Mouse (Mus musculus) neural tube, embryonic 14.5 days (tissue): ENCODE results near the gene Slc25a1. TPM values are rescaled to one million over a fixed set of nuclear protein-coding genes. Genes with fewer than 3 reads are reported as not detected.

Source experiments
- ATAC-seq: fragments of 200-750 bp; cut with Nextera tagmentation; 2 replicates; pipeline ENCODE4 v1.8.0; 2017; ENCODE audit warnings: low read depth, mild to moderate bottlenecking, moderate TSS enrichment, moderate library complexity
- H3K27ac ChIP-seq: fragments of 300-500 bp; sonication (generic); 2 replicates; pipeline ENCODE4 v1.5.1; 2014; ENCODE audit warnings: low read depth, mild to moderate bottlenecking, control low read depth, low read length, moderate library complexity, mixed read lengths
- H3K27me3 ChIP-seq: fragments of 300-500 bp; sonication (generic); 2 replicates; pipeline ENCODE4 v1.6.1; 2014; ENCODE audit warnings: low read length; ENCODE audit not compliant: control insufficient read depth, insufficient read depth
- H3K36me3 ChIP-seq: fragments of 300-500 bp; sonication (generic); 2 replicates; pipeline ENCODE4 v1.6.1; 2014; ENCODE audit warnings: low read length, mixed read lengths; ENCODE audit not compliant: control insufficient read depth, insufficient read depth
- H3K4me1 ChIP-seq: fragments of 300-500 bp; sonication (generic); 2 replicates; pipeline ENCODE4 v1.6.1; 2014; ENCODE audit warnings: low read length; ENCODE audit not compliant: control insufficient read depth, insufficient read depth
- H3K4me2 ChIP-seq: fragments of 300-500 bp; sonication (generic); 2 replicates; pipeline ENCODE4 v1.6.1; 2014; ENCODE audit warnings: mild to moderate bottlenecking, low read depth, low read length, control low read depth
- H3K4me3 ChIP-seq: fragments of 300-500 bp; sonication (generic); 2 replicates; pipeline ENCODE4 v1.5.1; 2014; ENCODE audit warnings: low read depth, low read length, control low read depth, mixed read lengths
- H3K9ac ChIP-seq: fragments of 300-500 bp; sonication (generic); replicated peaks from 2 replicates; pipeline ENCODE4 v1.6.1; 2014; ENCODE audit warnings: low read depth, mild to moderate bottlenecking, control low read depth, low read length, mixed read lengths
- H3K9me3 ChIP-seq: fragments of 300-500 bp; sonication (generic); 2 replicates; pipeline ENCODE4 v1.6.1; 2016; ENCODE audit warnings: low read length; ENCODE audit not compliant: control insufficient read depth
- WGBS: fragments of 180-500 bp; shearing (Covaris S2); extraction: QIAGEN DNeasy Blood & Tissue Kit; methylation state at CpG from one replicate; pipeline ENCODE4 v1.1.7; 2014; 5-methylcytosine and 5-hydroxymethylcytosine counted together
- polyA plus RNA-seq: library from polyadenylated mRNA; unstranded; fragments of >200 nt; fragmentation: Nextera tagmentation; extraction: Ambion mirVana; gene quantifications from 2 replicates; pipeline ENCODE4 v1.2.1, GENCODE M21; 2014

The Slc25a1 gene
- polyA plus RNA-seq, 1 experiment from 2014 or later: 199 TPM

DNA sequence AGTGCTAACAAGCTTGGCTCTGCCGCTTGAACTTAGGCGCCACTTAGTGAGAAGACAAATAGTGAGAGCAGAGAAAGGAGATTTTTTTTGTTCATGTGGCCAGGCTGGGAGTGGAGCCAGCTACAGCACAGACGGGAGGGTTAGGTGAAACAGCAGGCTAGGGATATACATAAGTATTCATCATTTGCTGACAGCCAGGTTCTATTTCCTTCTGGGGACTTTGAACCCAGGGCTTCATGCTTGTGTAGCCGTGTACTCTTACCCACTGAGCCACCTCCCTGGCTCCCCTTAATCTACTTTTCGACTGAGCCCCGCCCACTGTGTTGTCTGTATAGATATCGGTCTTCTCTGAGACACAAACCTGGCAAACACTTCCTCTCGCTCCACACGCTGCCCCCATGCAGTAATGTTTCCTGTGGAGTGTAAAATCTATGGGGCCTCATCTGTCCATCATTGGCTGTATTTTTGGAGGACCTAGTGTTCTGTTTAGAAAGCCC is 11.3 kb upstream of the Slc25a1 start:
- H3K9me3 ChIP-seq: no peaks in the 10 kb centered on the region
- no peak overlapping the region for H3K4me3 ChIP-seq
- no peak overlapping the region for H3K9ac ChIP-seq
- H3K27ac ChIP-seq: no peak overlapping the region
- ATAC-seq: 0 out of 2 replicates have a peak, but pooled peaks have one; percentile 11
- H3K4me2 ChIP-seq: no peak overlapping the region
- no peaks in the 10 kb centered on the region for H3K36me3 ChIP-seq
- WGBS: 62% methylated on average over 9 of the region's 9 CpGs
- H3K4me1 ChIP-seq: no peaks in the 10 kb centered on the region
- H3K27me3 ChIP-seq: no peaks in the 10 kb centered on the region

DNA sequence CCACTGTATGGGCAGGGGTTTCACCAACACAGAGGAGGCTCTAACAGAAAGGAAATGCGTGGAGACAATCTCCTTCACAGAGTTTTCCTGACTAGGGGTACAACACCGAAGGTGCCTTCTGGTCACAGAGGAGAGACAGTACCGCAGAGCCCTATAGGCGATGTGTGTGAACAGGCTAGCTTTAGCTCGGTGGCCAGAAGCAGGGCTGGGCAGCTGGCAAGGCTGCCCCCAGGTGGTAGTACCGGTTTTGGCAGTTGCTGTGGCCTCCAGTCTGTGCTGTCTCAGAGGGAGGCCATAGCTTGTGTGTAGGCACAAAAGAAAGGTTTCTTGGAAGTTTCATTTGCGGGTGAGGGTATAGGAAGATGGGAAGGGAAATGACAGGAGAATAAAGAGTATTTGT is 10.8 kb upstream of the Slc25a1 start:
- no peaks in the 10 kb centered on the region for H3K27me3 ChIP-seq
- ATAC-seq: peak; percentile 75; the same call in 1 of the 2 replicates
- no peaks in the 10 kb centered on the region for H3K4me1 ChIP-seq
- no peak overlapping the region for H3K4me2 ChIP-seq
- WGBS: 12% methylated on average over 7 of the region's 7 CpGs
- no peak overlapping the region for H3K27ac ChIP-seq
- H3K9ac ChIP-seq: no peak overlapping the region
- no peaks in the 10 kb centered on the region for H3K9me3 ChIP-seq
- no peak overlapping the region for H3K4me3 ChIP-seq
- no peaks in the 10 kb centered on the region for H3K36me3 ChIP-seq

DNA sequence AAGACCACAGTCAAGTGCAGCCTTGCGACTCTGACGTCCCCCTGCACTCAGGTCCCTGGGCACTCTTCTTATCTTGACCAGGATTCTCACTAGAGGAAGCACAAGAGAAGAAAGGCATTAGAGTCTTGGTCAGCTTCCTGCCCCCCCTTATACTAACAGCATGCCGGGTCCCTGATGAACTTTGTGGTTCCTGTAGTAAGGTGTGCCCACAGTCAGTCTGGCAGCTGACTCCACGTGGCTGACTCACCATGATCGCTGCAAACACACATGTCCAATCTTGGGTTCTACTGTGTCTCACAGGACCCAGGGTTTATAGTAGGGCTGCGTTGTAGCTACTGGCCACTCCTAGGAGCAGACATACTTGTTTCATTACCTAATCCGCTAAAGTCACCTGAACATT is 10.2 kb upstream of the Slc25a1 start:
- H3K36me3 ChIP-seq: no peaks in the 10 kb centered on the region
- H3K4me2 ChIP-seq: no peak overlapping the region
- H3K4me1 ChIP-seq: no peaks in the 10 kb centered on the region
- no peak overlapping the region for H3K4me3 ChIP-seq
- no peak for ATAC-seq
- H3K27me3 ChIP-seq: no peaks in the 10 kb centered on the region
- no peak overlapping the region for H3K9ac ChIP-seq
- 84% methylated on average over 7 of the region's 7 CpGs for WGBS
- H3K27ac ChIP-seq: no peak overlapping the region
- H3K9me3 ChIP-seq: no peaks in the 10 kb centered on the region

GRCm38 (mm10) chr16:17936776-17937175 is 8.8 kb upstream of the Slc25a1 start:
- no peak overlapping the region for H3K4me2 ChIP-seq
- ATAC-seq: no peak
- H3K9ac ChIP-seq: no peak overlapping the region
- H3K9me3 ChIP-seq: no peaks in the 10 kb centered on the region
- no peaks in the 10 kb centered on the region for H3K4me1 ChIP-seq
- no peak overlapping the region for H3K4me3 ChIP-seq
- no peak overlapping the region for H3K27ac ChIP-seq
- 83% methylated on average over 10 of the region's 10 CpGs for WGBS
- no peaks in the 10 kb centered on the region for H3K36me3 ChIP-seq
- no peaks in the 10 kb centered on the region for H3K27me3 ChIP-seq

GRCm38 (mm10) chr16:17934445-17934910 is 6.5 kb upstream of the Slc25a1 start:
- no peak overlapping the region for H3K27ac ChIP-seq
- no peaks in the 10 kb centered on the region for H3K27me3 ChIP-seq
- no peak overlapping the region for H3K9ac ChIP-seq
- H3K36me3 ChIP-seq: no peaks in the 10 kb centered on the region
- no peak for ATAC-seq
- H3K4me3 ChIP-seq: no peak overlapping the region
- WGBS: 73% methylated on average over 3 of the region's 3 CpGs
- H3K4me1 ChIP-seq: no peaks in the 10 kb centered on the region
- no peak overlapping the region for H3K4me2 ChIP-seq
- H3K9me3 ChIP-seq: no peaks in the 10 kb centered on the region

DNA sequence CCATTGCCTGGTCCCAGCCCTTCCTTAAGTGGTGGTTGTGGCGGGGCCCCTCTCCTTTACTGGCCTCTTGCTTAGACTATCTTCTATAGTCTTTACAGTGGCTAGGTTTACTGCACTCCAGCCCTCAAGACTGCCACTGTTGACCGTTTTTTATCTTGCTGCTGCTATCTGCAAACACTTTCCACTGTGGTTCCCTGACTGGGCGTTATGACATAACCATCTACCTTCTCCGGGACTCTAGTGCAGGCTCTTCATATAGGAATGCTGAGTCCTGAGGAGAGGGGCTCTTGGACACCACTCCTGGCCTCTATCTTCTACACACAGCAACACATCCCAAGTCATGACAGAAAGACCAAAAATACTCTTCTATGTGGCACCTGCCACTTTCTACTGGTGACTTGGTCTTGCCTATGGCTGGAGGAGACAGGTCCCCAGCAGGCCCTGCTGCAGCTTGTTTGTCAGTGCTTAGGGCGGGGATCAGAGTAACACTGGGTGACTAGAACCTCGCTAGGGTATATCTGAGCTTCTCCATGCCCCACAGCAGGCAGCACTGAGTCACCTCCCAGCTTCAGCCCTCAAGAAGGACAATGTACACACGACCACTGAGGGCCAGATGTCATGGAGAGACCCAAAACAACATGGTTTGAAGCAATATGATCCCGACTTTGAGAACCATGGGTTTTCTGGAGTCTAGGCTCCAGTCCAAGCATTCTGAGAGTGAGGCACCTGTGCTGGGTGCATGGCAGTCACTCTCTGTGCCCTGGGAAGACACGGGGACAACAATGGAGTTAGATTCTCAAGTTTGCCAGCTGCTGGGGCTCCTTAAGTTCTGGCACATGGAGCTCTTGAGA is 5.8 kb upstream of the Slc25a1 start:
- Histone ChIP-seq H3K4me1 (no peaks in the 10 kb centered on the region), H3K4me2 (no peak overlapping the region), H3K27me3 (no peaks in the 10 kb centered on the region), H3K9ac (no peak overlapping the region), H3K36me3 (no peaks in the 10 kb centered on the region), H3K27ac (no peak overlapping the region), H3K4me3 (no peak overlapping the region), H3K9me3 (no peaks in the 10 kb centered on the region)
- WGBS: 70% methylated on average over 9 of the region's 9 CpGs
- no peak for ATAC-seq

DNA sequence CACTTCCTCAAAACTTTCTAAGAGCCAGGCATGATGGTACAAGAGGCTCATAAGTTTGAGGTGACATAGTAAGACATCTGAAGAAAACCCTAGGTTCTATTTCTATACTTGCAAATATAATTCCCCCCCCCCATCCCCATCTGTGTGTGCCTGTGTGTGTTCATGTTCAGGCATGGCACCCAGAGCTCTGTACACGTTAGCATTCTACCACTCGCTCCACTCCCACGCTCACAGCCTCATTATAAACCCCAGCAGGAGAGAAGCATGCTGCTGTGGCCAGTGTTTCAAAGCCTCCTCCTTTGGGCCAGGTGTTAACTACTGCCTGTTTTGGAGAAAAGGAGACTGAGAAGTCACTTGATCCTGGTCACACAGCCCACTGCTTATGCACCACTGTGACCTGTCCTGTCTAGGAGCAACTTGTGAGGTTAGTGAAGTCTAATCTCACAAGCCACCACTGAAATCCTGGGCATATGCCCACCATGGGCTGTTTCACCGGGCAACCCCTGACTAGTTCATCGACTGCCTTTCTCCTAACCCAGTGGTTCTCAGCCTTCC is 4.0 kb upstream of the Slc25a1 start:
- Histone ChIP-seq H3K4me2 (no peak overlapping the region), H3K36me3 (no peaks in the 10 kb centered on the region), H3K4me1 (peaks cover 2% of the 10 kb centered on the region), H3K9me3 (no peaks in the 10 kb centered on the region), H3K9ac (no peak overlapping the region), H3K27me3 (no peaks in the 10 kb centered on the region), H3K4me3 (no peak overlapping the region), H3K27ac (no peak overlapping the region)
- no peak for ATAC-seq
- WGBS: 79% methylated on average over 5 of the region's 5 CpGs

DNA sequence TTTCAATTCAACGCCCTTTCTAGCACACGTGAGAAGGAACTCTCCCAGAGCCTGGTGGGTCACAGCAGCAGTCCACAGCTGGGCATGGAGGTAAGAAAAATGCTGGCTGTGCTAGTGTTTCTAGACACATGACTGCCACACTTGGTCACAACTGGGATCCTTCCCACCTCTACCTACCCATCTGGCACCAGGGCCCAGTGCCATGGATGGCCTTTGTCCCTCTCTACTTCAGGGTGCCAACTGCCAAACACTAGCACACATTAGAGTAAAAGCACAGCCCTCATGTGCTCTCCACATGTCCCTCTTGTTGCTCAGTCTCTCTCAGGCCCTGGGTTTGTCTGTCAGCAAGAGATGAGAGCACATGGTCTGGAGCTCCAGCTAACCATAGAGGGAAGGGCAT is 1.6 kb upstream of the Slc25a1 start:
- Histone ChIP-seq H3K4me1 (peaks cover 12% of the 10 kb centered on the region), H3K36me3 (peaks cover 11% of the 10 kb centered on the region), H3K27ac (no peak overlapping the region), H3K27me3 (no peaks in the 10 kb centered on the region), H3K4me3 (no peak overlapping the region), H3K9ac (no peak overlapping the region), H3K9me3 (no peaks in the 10 kb centered on the region), H3K4me2 (no peak overlapping the region)
- WGBS: 59% methylated on average over 2 of the region's 2 CpGs
- no peak for ATAC-seq

DNA sequence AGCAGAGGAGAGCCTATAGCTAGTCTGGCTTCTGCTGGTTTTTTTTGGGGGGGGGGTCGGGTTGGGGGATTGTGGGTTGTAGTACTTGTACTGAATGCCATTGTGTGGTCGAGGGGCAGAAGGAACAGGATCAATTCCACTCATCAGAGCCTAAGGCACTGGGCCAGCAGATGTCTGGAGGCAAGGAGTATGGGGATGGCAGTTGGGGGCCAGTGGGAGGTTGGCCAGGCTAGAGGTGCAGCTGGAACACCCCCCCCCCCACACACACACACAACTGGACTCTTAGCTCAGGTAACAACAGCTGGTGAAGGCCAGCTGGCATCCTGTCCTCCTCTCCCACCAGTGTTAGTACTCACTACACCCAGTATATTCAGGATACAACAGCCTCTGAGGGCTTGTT is 1.2 kb upstream of the Slc25a1 start:
- ATAC-seq: peak; percentile 1; the same call in 1 of the 2 replicates

More for the DNA sequence above, 1.2 kb upstream of the Slc25a1 start:
- H3K4me3 ChIP-seq: no peak overlapping the region
- peaks cover 12% of the 10 kb centered on the region for H3K4me1 ChIP-seq
- H3K27ac ChIP-seq: peak overlapping the region; percentile 79; the same call in 1 of the 2 replicates
- no peaks in the 10 kb centered on the region for H3K9me3 ChIP-seq
- H3K9ac ChIP-seq: no peak overlapping the region
- no peaks in the 10 kb centered on the region for H3K27me3 ChIP-seq
- H3K36me3 ChIP-seq: peaks cover 11% of the 10 kb centered on the region
- H3K4me2 ChIP-seq: peak overlapping the region; percentile 74; the same call in 1 of the 2 replicates
- WGBS: 0% methylated on average over 2 of the region's 2 CpGs
